Mouse (Mus musculus) brain, embryonic 14.5 days (tissue): ENCODE data around the gene Zkscan8.

Experiments used
- CTCF ChIP-seq: fragments of 200-500 bp; IDR thresholded peaks from 2 replicates; pipeline ENCODE4 v1.5.1; 2012; ENCODE audit warnings: inconsistent platforms, mild to moderate bottlenecking, moderate library complexity, borderline replicate concordance; ENCODE audit not compliant: insufficient read depth, insufficient read length; ENCODE audit errors: extremely low read depth
- POLR2A ChIP-seq: fragments of 200-500 bp; IDR thresholded peaks from 2 replicates; pipeline ENCODE4 v1.6.1; 2012; ENCODE audit warnings: mild to moderate bottlenecking, inconsistent platforms, borderline replicate concordance; ENCODE audit not compliant: poor library complexity, insufficient read depth, insufficient read length, severe bottlenecking; ENCODE audit errors: extremely low read depth

DNA sequence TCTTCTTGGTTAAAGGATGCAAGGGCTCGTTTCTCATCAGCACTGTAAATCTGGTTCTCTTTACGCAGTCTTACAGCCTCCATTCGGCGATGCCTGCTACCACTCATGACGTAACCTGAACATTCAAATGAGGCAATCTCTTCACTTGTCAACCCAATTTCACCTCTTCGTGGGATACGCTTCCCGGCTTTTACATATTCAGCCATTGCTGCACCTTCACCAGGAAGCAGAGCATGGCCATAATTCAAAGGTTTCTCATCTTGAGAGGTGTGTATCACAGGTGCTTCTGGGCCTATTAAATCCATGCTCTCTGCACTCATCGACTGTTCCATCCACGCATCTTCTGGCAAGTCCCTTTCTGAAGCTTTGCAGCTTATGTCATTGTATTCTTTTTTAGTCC is 63.6 kb downstream of the Zkscan8 start:
- no peak for TF ChIP-seq CTCF
- TF ChIP-seq POLR2A = no peak
